Mouse (Mus musculus) kidney, embryonic 14.5 days (tissue): ENCODE data around the gene Lars2. TPM values are rescaled to one million over a fixed set of nuclear protein-coding genes. Genes with fewer than 3 reads are reported as not detected.
"Not testable (repeated sequence)": the region's sequence is repeated elsewhere in the genome, so short reads cannot be mapped to it uniquely, and the experiment has no call there.

Source experiments
- ATAC-seq: fragments of 200-750 bp; cut with Nextera tagmentation; 2 replicates; pipeline ENCODE4 v1.8.0; 2017; ENCODE audit warnings: moderate number of reproducible peaks, mild to moderate bottlenecking, moderate TSS enrichment, moderate library complexity; ENCODE audit not compliant: low FRiP score, low TSS enrichment
- H3K27ac ChIP-seq: fragments of 300-500 bp; sonication (generic); 2 replicates; pipeline ENCODE4 v1.5.1; 2014; ENCODE audit warnings: low read depth, mild to moderate bottlenecking, low read length, moderate library complexity, mixed read lengths
- H3K27me3 ChIP-seq: fragments of 300-500 bp; sonication (generic); 2 replicates; pipeline ENCODE4 v1.6.1; 2014; ENCODE audit warnings: mild to moderate bottlenecking, low read length; ENCODE audit not compliant: control insufficient read depth, insufficient read depth
- H3K36me3 ChIP-seq: fragments of 300-500 bp; sonication (generic); 2 replicates; pipeline ENCODE4 v1.6.1; 2014; ENCODE audit warnings: low read length, mixed read lengths; ENCODE audit not compliant: control insufficient read depth, insufficient read depth
- H3K4me1 ChIP-seq: fragments of 300-500 bp; sonication (generic); 2 replicates; pipeline ENCODE4 v1.6.1; 2014; ENCODE audit warnings: low read length, mixed read lengths; ENCODE audit not compliant: control insufficient read depth, insufficient read depth
- H3K4me2 ChIP-seq: fragments of 300-500 bp; sonication (generic); replicated peaks from 2 replicates; pipeline ENCODE4 v1.6.1; 2014; ENCODE audit warnings: low read depth, mild to moderate bottlenecking, low read length
- H3K4me3 ChIP-seq: fragments of 300-500 bp; sonication (generic); 2 replicates; pipeline ENCODE4 v1.5.1; 2014; ENCODE audit warnings: mild to moderate bottlenecking, low read length
- H3K9ac ChIP-seq: fragments of 300-500 bp; sonication (generic); 2 replicates; pipeline ENCODE4 v1.6.1; 2014; ENCODE audit warnings: low read depth, mild to moderate bottlenecking, low read length, moderate library complexity
- H3K9me3 ChIP-seq: fragments of 300-500 bp; sonication (generic); 2 replicates; pipeline ENCODE4 v1.6.1; 2016; ENCODE audit warnings: low read length; ENCODE audit not compliant: control insufficient read depth
- WGBS: fragments of 180-500 bp; shearing (Covaris S2); extraction: QIAGEN DNeasy Blood & Tissue Kit; methylation state at CpG from one replicate; pipeline ENCODE4 v1.1.7; 2014; 5-methylcytosine and 5-hydroxymethylcytosine counted together
- polyA plus RNA-seq: library from polyadenylated mRNA; unstranded; fragments of >200 nt; fragmentation: Nextera tagmentation; extraction: Ambion mirVana; gene quantifications from 2 replicates; pipeline ENCODE4 v1.2.1, GENCODE M21; 2014

Lars2 gene
- polyA plus RNA-seq, 1 experiment from 2014 or later: 1,448 TPM

DNA sequence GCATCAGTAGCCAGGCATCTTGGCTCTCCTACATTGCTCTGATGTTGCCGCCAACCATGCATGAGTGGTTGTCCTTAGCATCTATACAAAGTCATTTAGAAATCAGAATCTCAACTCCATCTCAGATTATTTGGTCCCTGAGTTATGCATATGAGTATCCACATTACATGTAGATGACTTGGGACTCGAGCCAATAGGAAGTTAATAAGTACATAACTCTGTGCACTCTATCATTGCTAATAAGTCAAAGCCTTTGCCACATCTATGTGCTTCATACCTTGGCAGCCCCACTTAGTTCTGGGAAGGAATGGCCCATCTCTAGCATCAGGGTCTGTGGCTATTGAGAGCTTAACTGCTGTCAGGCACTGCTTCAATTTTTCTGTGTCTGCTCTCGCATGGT is 23.7 kb upstream of the Lars2 start:
- WGBS: 62% methylated on average over 3 of the region's 3 CpGs
- H3K36me3 ChIP-seq: no peaks in the 10 kb centered on the region
- no peak overlapping the region for H3K4me3 ChIP-seq
- no peaks in the 10 kb centered on the region for H3K9me3 ChIP-seq
- no peak overlapping the region for H3K4me2 ChIP-seq
- H3K27me3 ChIP-seq: no peaks in the 10 kb centered on the region
- H3K4me1 ChIP-seq: no peaks in the 10 kb centered on the region; the same call in 1 of the 2 replicates
- H3K9ac ChIP-seq: no peak overlapping the region
- no peak for ATAC-seq
- H3K27ac ChIP-seq: no peak overlapping the region

DNA sequence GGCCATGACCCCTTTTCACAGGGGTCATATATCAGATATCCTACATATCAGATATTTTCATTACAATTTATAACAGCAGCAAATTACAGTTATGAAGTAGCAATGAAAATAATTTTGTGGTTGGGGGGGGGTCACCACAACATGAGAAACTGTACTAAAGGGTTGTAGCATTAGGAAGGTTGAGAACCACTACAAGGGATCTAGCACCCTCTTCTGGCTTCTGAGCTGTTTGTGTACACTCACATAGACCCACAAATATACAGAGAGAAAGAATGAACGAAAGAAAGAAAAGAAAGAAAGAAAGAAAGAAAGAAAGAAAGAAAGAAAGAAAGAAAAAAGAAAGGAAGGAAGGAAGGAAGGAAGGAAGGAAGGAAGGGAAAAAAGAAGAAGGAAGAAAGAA is 17.4 kb upstream of the Lars2 start:
- not testable (repeated sequence) for H3K27ac ChIP-seq, H3K36me3 ChIP-seq, H3K4me2 ChIP-seq, H3K4me3 ChIP-seq, H3K27me3 ChIP-seq, H3K4me1 ChIP-seq, H3K9ac ChIP-seq, ATAC-seq
- 100% methylated on average over 1 of the region's 1 CpGs for WGBS
- peaks cover 18% of the 10 kb centered on the region for H3K9me3 ChIP-seq

GRCm38 (mm10) chr9:123359981-123360380 is 6.7 kb upstream of the Lars2 start:
- H3K4me1 ChIP-seq: no peaks in the 10 kb centered on the region
- H3K9ac ChIP-seq: no peak overlapping the region
- no peak overlapping the region for H3K4me3 ChIP-seq
- WGBS: 63% methylated on average over 3 of the region's 3 CpGs
- H3K9me3 ChIP-seq: no peaks in the 10 kb centered on the region
- H3K4me2 ChIP-seq: no peak overlapping the region
- no peaks in the 10 kb centered on the region for H3K27me3 ChIP-seq
- H3K27ac ChIP-seq: no peak overlapping the region
- ATAC-seq: no peak
- no peaks in the 10 kb centered on the region for H3K36me3 ChIP-seq

- H3K4me3 ChIP-seq: no peak overlapping the region
- H3K9me3 ChIP-seq: no peaks in the 10 kb centered on the region
- H3K4me2 ChIP-seq: no peak overlapping the region
- H3K27ac ChIP-seq: no peak overlapping the region
- no peaks in the 10 kb centered on the region for H3K27me3 ChIP-seq
- H3K9ac ChIP-seq: no peak overlapping the region
- 50% methylated on average over 1 of the region's 1 CpGs for WGBS
- ATAC-seq: no peak
- no peaks in the 10 kb centered on the region for H3K36me3 ChIP-seq
- no peaks in the 10 kb centered on the region for H3K4me1 ChIP-seq
These were observed 1.4 kb upstream of the Lars2 start for GRCm38 (mm10) chr9:123365353-123365752.

DNA sequence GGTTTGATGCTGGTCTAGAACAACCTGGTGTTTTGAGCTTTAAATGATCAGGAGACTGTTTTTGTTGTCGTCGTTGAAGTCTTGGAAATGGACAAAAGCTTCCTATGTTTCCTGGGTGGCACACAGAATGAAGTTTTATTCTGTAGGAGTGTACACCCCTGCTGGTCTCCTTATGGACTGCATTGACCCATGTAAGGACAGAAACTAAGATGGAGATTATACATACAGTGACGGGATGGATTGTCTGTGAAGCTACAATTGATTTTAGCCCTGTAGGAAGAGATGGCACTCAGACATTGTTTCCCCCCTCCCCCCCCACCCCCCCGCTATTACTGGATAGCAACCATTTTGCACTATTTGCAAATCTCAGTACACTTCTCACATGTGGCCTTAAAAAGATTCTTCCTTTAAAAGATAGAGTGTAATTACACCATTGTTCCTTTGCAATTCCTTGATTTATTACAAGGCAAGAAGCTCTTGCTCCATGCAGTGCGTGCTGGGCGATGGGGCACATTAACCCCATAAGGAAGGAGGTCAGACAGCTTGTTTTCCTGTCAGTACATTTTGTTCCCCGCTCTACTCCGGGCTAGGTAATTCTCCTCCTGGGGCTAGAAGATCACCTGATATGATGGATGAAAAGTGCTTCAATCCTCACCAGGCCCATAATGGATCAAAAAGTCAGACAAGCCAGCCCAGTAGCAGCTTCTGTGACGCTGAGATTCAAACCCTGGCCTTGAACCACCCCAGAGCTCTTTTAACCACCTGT is 602 bp upstream of the Lars2 start:
- Histone ChIP-seq H3K27me3 (no peaks in the 10 kb centered on the region), H3K27ac (no peak overlapping the region), H3K4me2 (peak overlapping the region; percentile 63), H3K36me3 (no peaks in the 10 kb centered on the region), H3K9ac (peak overlapping the region; percentile 31; the same call in 1 of the 2 replicates), H3K9me3 (no peaks in the 10 kb centered on the region), H3K4me1 (no peaks in the 10 kb centered on the region), H3K4me3 (peak overlapping the region; percentile 74)
- WGBS: 25% methylated on average over 9 of the region's 9 CpGs
- ATAC-seq: peak; percentile 39

DNA sequence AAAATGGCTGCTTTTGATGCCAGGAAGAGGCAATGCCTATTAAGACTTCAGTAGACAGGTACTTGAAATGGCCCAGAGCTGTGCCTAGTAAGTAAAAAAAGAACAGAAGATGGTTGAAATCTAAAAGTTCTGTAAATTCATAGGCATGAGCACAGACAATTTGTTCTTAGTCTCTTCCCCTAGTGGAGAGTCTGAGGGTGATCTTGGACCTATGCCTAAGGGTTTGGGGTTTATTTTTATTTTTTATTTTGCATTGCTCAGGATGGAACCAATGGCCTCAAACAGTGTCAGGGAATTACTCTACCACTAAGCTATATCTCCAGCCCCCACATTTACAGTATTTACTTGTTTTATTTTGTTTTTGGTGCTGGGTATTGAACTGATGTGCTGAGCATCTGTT is 909 bp downstream of the Lars2 start:
- ATAC-seq: no peak
- Histone ChIP-seq H3K27ac (no peak overlapping the region), H3K4me1 (no peaks in the 10 kb centered on the region), H3K9ac (peak overlapping the region; percentile 64; the same call in 1 of the 2 replicates), H3K4me2 (peak overlapping the region; percentile 63), H3K27me3 (no peaks in the 10 kb centered on the region), H3K4me3 (peak overlapping the region; percentile 74), H3K36me3 (peaks cover 9% of the 10 kb centered on the region; the same call in 1 of the 2 replicates), H3K9me3 (no peaks in the 10 kb centered on the region)

- Histone ChIP-seq H3K9me3 (no peaks in the 10 kb centered on the region), H3K9ac (no peak overlapping the region), H3K4me2 (no peak overlapping the region), H3K27ac (no peak overlapping the region), H3K27me3 (no peaks in the 10 kb centered on the region), H3K36me3 (peaks cover 10% of the 10 kb centered on the region; the same call in 1 of the 2 replicates), H3K4me1 (no peaks in the 10 kb centered on the region), H3K4me3 (no peak overlapping the region)
- WGBS: 62% methylated on average over 5 of the region's 5 CpGs
- ATAC-seq: no peak
These were observed 15.7 kb downstream of the Lars2 start for GRCm38 (mm10) chr9:123382399-123382798.

- no peak overlapping the region for H3K4me2 ChIP-seq
- no peak overlapping the region for H3K9ac ChIP-seq
- no peak overlapping the region for H3K27ac ChIP-seq
- H3K4me3 ChIP-seq: no peak overlapping the region
- no peaks in the 10 kb centered on the region for H3K27me3 ChIP-seq
- 82% methylated on average over 3 of the region's 3 CpGs for WGBS
- no peaks in the 10 kb centered on the region for H3K4me1 ChIP-seq
- H3K9me3 ChIP-seq: no peaks in the 10 kb centered on the region
- no peak for ATAC-seq
- peaks cover 7% of the 10 kb centered on the region; the same call in 1 of the 2 replicates for H3K36me3 ChIP-seq
These were observed 18.0 kb downstream of the Lars2 start for GRCm38 (mm10) chr9:123384696-123385095.

DNA sequence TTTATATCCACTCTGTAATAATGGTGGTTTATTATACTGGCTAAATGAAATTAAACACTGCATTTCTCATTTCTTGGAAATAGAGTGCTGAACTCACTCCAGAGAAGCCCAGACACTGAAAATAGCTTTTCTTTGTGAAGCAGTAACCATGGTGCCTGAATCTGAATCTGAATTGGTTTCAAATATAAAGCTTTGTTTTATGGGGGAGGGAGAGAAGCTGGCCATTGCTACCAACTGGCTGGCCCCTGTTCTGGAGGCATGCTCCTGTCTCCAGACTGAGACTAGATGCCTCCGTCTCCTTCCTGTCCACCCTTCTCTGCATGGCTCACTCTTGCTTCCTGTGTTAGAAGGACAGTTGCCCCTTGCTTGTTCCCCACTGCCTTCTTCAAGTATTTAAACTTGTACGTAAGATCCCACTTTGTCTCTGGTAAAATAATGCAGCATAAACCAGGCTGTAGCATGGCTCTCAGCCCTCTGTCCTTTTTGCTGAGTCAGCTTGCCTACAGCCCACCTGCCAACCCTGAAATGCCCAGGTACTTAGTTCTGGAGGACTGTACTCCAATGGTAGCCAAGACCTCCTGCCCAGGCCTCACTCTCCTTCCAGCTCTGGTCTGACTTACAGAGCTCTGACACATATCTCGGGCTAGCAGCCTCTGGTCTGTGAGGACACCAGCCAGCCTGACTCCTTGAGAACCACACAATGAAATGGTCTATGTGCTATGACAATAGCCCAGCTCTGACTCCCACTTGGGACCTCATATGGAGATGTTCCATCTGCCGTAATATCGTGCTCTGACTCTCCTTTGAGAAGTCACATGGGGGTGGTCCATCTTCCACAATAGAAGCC is 18.8 kb downstream of the Lars2 start:
- no peak overlapping the region for H3K9ac ChIP-seq
- 83% methylated on average over 5 of the region's 5 CpGs for WGBS
- H3K4me1 ChIP-seq: no peaks in the 10 kb centered on the region
- no peak overlapping the region for H3K27ac ChIP-seq
- H3K36me3 ChIP-seq: peaks cover 7% of the 10 kb centered on the region; the same call in 1 of the 2 replicates
- no peak overlapping the region for H3K4me3 ChIP-seq
- no peaks in the 10 kb centered on the region for H3K9me3 ChIP-seq
- H3K27me3 ChIP-seq: no peaks in the 10 kb centered on the region
- no peak overlapping the region for H3K4me2 ChIP-seq
- ATAC-seq: no peak
